Mouse (Mus musculus): ENCODE results near the gene 2010111I01Rik. TPM values are rescaled to one million over a fixed set of nuclear protein-coding genes. Genes with fewer than 3 reads are reported as not detected.

2010111I01Rik gene
- total and polyA plus RNA-seq, 3 experiments: 13.3 to 19.8 (median 14.4) TPM

DNA sequence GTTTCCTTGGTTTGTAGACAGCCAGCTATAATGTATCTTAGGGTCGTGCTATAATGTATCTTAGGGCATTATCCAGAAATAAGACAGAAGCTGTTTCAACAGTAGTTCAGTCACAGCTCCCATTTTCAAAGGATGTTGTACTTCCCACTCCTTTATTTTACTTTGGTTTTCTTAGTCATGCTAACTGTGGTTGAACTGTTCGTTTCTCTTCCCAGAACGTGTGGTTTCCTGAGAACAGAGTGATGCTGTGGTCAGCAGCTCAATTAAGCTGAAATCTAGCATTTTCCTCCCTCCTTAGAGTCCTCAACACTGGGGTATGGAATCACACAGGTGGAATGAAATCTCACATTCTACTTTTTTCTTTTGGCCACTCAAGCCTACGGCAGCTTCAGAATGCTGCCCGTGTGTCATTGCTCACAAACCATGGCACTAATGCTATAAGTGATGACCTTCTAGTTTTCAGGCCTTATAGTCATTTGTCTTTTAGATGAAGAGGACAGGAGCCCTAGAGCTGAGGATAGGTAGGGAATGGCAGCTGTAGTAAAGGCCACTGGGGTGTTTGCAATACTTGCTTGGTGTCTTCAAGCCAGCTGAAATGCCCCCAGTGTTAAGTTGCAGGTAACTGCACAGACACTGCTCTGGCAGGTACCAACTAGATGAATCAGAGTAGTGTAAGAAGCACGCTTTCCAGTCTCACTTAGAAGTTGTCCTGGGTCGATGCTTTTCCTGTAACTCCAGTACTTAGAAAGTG lies 289.4 kb downstream of the 2010111I01Rik start:
- no peak for DNase-seq (ENCODE audit: extremely low read depth)

DNA sequence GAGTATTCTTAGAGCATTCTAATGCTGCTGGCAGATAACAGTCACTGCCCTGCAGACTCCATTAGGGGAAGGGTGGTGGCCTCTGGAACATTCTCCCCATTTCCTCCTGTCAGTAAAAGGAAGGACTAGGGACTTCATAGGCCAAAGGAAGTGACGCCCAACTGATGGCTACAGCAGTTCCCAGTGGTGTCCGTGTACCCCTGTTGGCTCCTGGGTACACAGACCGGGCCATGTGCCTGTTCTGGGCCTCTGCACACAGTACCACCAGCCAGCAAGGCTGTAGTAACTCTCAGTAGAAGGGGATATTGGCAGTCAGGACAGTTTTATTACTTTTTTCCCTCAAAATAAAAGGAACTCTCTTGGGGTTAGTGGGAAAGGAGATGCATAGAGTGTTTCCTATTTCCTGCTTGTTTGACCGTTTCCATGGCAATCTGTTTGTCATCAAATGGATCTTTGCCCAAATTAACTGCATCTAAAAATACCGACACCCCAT lies 290.9 kb downstream of the 2010111I01Rik start:
- no peaks in the 10 kb centered on the region for H3K9me3 ChIP-seq (replicated peaks; ENCODE audit: low read length)
- in situ Hi-C loops (cut with MboI; ENCODE audit: low pct_ligation_motif_present, low pct_unique_long_range_greater_than_20kb, low sequenced_read_pairs): no loop called here
- dilution Hi-C loops (cut with MboI; ENCODE audit: extremely low pct_ligation_motif_present, extremely low pct_unique_long_range_greater_than_20kb, low sequenced_read_pairs): no loop called here
- H3K4me1 ChIP-seq (ENCODE audit: control insufficient read depth in 1 of 2, insufficient read depth in 2 of 2): peaks cover 20 to 46% of the 10 kb centered on the region in 2 experiments
- no peak overlapping the region for H3K4me3 ChIP-seq (replicated peaks in 1 of 3; ENCODE audit: low read depth in 2 of 3, low read length in 2 of 3, poor library complexity in 1 of 3)
- H3K4me2 ChIP-seq (ENCODE audit: insufficient read depth, low read depth, poor library complexity, severe bottlenecking): no peak overlapping the region
- DNase-seq (ENCODE audit: extremely low read depth): no peak
- peaks cover 5 to 58% of the 10 kb centered on the region in 2 experiments for H3K36me3 ChIP-seq (replicated peaks in 1 of 2; ENCODE audit: control insufficient read depth in 1 of 2, insufficient read depth in 1 of 2, low read length in 1 of 2)
- H3K27me3 ChIP-seq (replicated peaks): no peaks in the 10 kb centered on the region
- no peak overlapping the region for H3K27ac ChIP-seq (ENCODE audit: insufficient read depth, low read depth)
- no peak overlapping the region for H3K9ac ChIP-seq (ENCODE audit: insufficient read depth, low read depth)
- peaks cover 7% of the 10 kb centered on the region; the same call in 1 of the 2 replicates for H3K79me2 ChIP-seq (replicated peaks; ENCODE audit: control insufficient read depth, extremely low read depth, insufficient read depth, poor library complexity, severe bottlenecking)
- TF ChIP-seq CHD1 (IDR thresholded peaks at IDR 0.05; ENCODE audit: low read depth, low read length): no peak
- no peak for TF ChIP-seq E2F4 (IDR thresholded peaks at IDR 0.05; ENCODE audit: insufficient replicate concordance, low read depth, low read length)
- no peak for TF ChIP-seq KAT2A (IDR thresholded peaks at IDR 0.05; ENCODE audit: insufficient replicate concordance, low read length)
- no peak for TF ChIP-seq BHLHE40 (IDR thresholded peaks at IDR 0.05; ENCODE audit: low read depth, low read length)
- TF ChIP-seq RAD21 (IDR thresholded peaks at IDR 0.05; ENCODE audit: low read depth, low read length): no peak
- TF ChIP-seq HCFC1 (IDR thresholded peaks at IDR 0.05; ENCODE audit: low read depth, low read length): no peak
- no peak for TF ChIP-seq USF1 (IDR thresholded peaks at IDR 0.05; ENCODE audit: low read depth, low read length)
- no peak for TF ChIP-seq MAX (IDR thresholded peaks at IDR 0.05; ENCODE audit: low read length)
- no peak for TF ChIP-seq MAZ (IDR thresholded peaks at IDR 0.05; ENCODE audit: low read depth, low read length)
- TF ChIP-seq TBP (conservative IDR thresholded peaks at IDR 0.05; ENCODE audit: low read depth, low read length): no peak
- no peak for TF ChIP-seq JUN (IDR thresholded peaks at IDR 0.05; ENCODE audit: insufficient read depth, low read depth, low read length)
- TF ChIP-seq POLR2AphosphoS2 (IDR thresholded peaks at IDR 0.05; ENCODE audit: low read depth, low read length): no peak

More for the DNA sequence above, 289.4 kb downstream of the 2010111I01Rik start:
- Histone ChIP-seq H3K27me3 (replicated peaks) (no peaks in the 10 kb centered on the region), H3K36me3 (replicated peaks in 1 of 2; ENCODE audit: control insufficient read depth in 1 of 2, insufficient read depth in 1 of 2, low read length in 1 of 2) (peaks cover 5 to 55% of the 10 kb centered on the region in 2 experiments), H3K4me3 (replicated peaks in 1 of 3; ENCODE audit: low read depth in 2 of 3, low read length in 2 of 3, poor library complexity in 1 of 3) (no peak overlapping the region), H3K9me3 (replicated peaks; ENCODE audit: low read length) (no peaks in the 10 kb centered on the region), H3K4me2 (ENCODE audit: insufficient read depth, low read depth, poor library complexity, severe bottlenecking) (peak overlapping the region; percentile 17; the same call in 1 of the 2 replicates), H3K27ac (ENCODE audit: insufficient read depth, low read depth) (no peak overlapping the region), H3K79me2 (replicated peaks; ENCODE audit: control insufficient read depth, extremely low read depth, insufficient read depth, poor library complexity, severe bottlenecking) (peaks cover 7% of the 10 kb centered on the region; the same call in 1 of the 2 replicates), H3K4me1 (ENCODE audit: control insufficient read depth in 1 of 2, insufficient read depth in 2 of 2) (peaks cover 25 to 61% of the 10 kb centered on the region in 2 experiments), H3K9ac (ENCODE audit: insufficient read depth, low read depth) (0 out of 2 replicates have a peak overlapping the region, but pooled peaks have one; percentile 17)
- in situ Hi-C loops (cut with MboI; ENCODE audit: low pct_ligation_motif_present, low pct_unique_long_range_greater_than_20kb, low sequenced_read_pairs): no loop called here
- dilution Hi-C loops (cut with MboI; ENCODE audit: extremely low pct_ligation_motif_present, extremely low pct_unique_long_range_greater_than_20kb, low sequenced_read_pairs): no loop called here
- TF ChIP-seq BHLHE40 (IDR thresholded peaks at IDR 0.05; ENCODE audit: low read depth, low read length) (peak; percentile 19; the same call in 1 of the 2 replicates), JUND (conservative IDR thresholded peaks at IDR 0.05; ENCODE audit: low read depth, low read length) (no peak), EP300 (IDR thresholded peaks at IDR 0.05; ENCODE audit: low read length) (peak; percentile 49; the same call in 1 of the 2 replicates)

All from CH12.LX (cell line).